Mouse (Mus musculus) spleen, postnatal 36 days (tissue): ENCODE measurements at regions not wholly inside any gene's neighbourhood (a gene's known extent, or its start where the extent isn't known, plus 50 kb on each side); places are given as distances from the start of the nearest gene placed in this dataset.

ENCODE experiments used
- DNase-seq, 2 experiments: peaks; one replicate each; pipeline ENCODE4 v3.0.0; 2022; ENCODE audit warnings: low spot score in 2 of 2, mixed read lengths in 1 of 2

GRCm38 (mm10) chr10:122386748-122387147 is 61.6 kb upstream of the Avpr1a start:
- DNase-seq = no peak

GRCm38 (mm10) chr10:122379661-122380344 is 68.5 kb upstream of the Avpr1a start:
- no peak for DNase-seq

- no peak for DNase-seq
Measured at GRCm38 (mm10) chr10:122343291-122343690, 105.0 kb upstream of the Avpr1a start.

GRCm38 (mm10) chr10:122342356-122342755 is 105.9 kb upstream of the Avpr1a start:
- no peak for DNase-seq

GRCm38 (mm10) chr10:122326851-122327250 is 121.4 kb upstream of the Avpr1a start:
- no peak for DNase-seq

- DNase-seq = no peak
Measured at GRCm38 (mm10) chr10:122318886-122319285, 129.4 kb upstream of the Avpr1a start.

GRCm38 (mm10) chr10:122310646-122311193 is 137.6 kb upstream of the Avpr1a start:
- DNase-seq = no peak

- DNase-seq = no peak
Measured at GRCm38 (mm10) chr10:122308691-122309090, 139.6 kb upstream of the Avpr1a start.

GRCm38 (mm10) chr10:122302259-122302658 is 146.0 kb upstream of the Avpr1a start:
- DNase-seq = no peak

GRCm38 (mm10) chr10:122295921-122296425 is 152.3 kb upstream of the Avpr1a start:
- DNase-seq = no peak

- no peak for DNase-seq
Measured at GRCm38 (mm10) chr10:122291611-122292010, 156.7 kb upstream of the Avpr1a start.

GRCm38 (mm10) chr10:122291091-122291490 is 157.2 kb upstream of the Avpr1a start:
- no peak for DNase-seq

GRCm38 (mm10) chr10:122274885-122275284 is 173.4 kb upstream of the Avpr1a start:
- no peak for DNase-seq

- no peak for DNase-seq
Measured at GRCm38 (mm10) chr10:122274181-122274580, 174.1 kb upstream of the Avpr1a start.

GRCm38 (mm10) chr10:122264070-122264469 is 166.9 kb upstream of the Rxylt1 start:
- DNase-seq = no peak

GRCm38 (mm10) chr10:122259354-122259753 is 162.2 kb upstream of the Rxylt1 start:
- no peak for DNase-seq

- no peak for DNase-seq
Measured at GRCm38 (mm10) chr10:122258711-122259110, 161.5 kb upstream of the Rxylt1 start.

GRCm38 (mm10) chr10:122231818-122232217 is 134.6 kb upstream of the Rxylt1 start:
- no peak for DNase-seq

- peak in 1 of 2 experiments; percentile 1 for DNase-seq
Measured at GRCm38 (mm10) chr10:122230746-122231145, 133.6 kb upstream of the Rxylt1 start.

- no peak for DNase-seq
Measured at GRCm38 (mm10) chr10:122225679-122226078, 128.5 kb upstream of the Rxylt1 start.

GRCm38 (mm10) chr10:122223076-122223475 is 125.9 kb upstream of the Rxylt1 start:
- DNase-seq = no peak

GRCm38 (mm10) chr10:122217594-122217993 is 120.4 kb upstream of the Rxylt1 start:
- no peak for DNase-seq

GRCm38 (mm10) chr10:122199791-122200190 is 102.6 kb upstream of the Rxylt1 start:
- DNase-seq = peak in 1 of 2 experiments; percentile 3
